Mouse (Mus musculus) testis, adult 2 months (tissue): ENCODE measurements around the gene H2-Ob.

ENCODE experiments used
- CTCF ChIP-seq: fragments of 200-500 bp; IDR thresholded peaks from 2 replicates; pipeline ENCODE4 v1.5.1; 2012; ENCODE audit warnings: low read depth, mild to moderate bottlenecking, inconsistent platforms, low read length, moderate library complexity; ENCODE audit not compliant: control insufficient read depth, insufficient read depth, insufficient replicate concordance
- POLR2A ChIP-seq: fragments of 200-500 bp; IDR thresholded peaks from 2 replicates; pipeline ENCODE4 v1.6.1; 2012; ENCODE audit warnings: low read depth, mild to moderate bottlenecking, inconsistent platforms, low read length, moderate library complexity; ENCODE audit not compliant: control insufficient read depth

GRCm38 (mm10) chr17:34299356-34299755 is 60.7 kb downstream of the H2-Ob start:
- no peak for TF ChIP-seq POLR2A
- no peak for TF ChIP-seq CTCF
